Mouse (Mus musculus): ENCODE measurements at regions not wholly inside any gene's neighbourhood (a gene's known extent, or its start where the extent isn't known, plus 50 kb on each side); places are given as distances from the start of the nearest gene placed in this dataset.

DNA sequence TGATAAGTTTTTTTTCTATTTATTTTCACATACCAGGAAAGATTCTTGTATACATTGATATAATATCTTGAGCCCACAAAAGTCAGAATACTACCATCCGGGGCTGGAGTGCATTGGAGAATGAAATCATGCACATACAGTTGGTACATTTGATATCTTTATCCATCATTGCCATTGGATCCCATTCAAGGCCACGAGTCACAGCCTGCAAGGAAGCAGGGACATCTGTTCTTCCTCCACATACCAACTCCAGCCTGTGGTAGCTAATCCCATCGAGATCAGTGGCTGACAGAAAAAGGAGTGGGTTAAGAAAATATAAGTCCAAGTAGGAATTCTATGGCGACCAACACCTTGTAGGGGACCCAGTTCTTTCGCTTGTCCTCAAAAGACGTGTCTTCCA is 55.5 kb upstream of the Cxcl5 start:
- TF ChIP-seq E2F4 (IDR thresholded peaks at IDR 0.05; ENCODE audit: insufficient read depth) (no peak), USF1 (IDR thresholded peaks at IDR 0.05; ENCODE audit: low read depth) (no peak), POLR2A (IDR thresholded peaks at IDR 0.05; ENCODE audit: insufficient read length, low read depth) (no peak), SRF (IDR thresholded peaks at IDR 0.05; ENCODE audit: control insufficient read depth, insufficient read length, low read depth) (no peak), TCF12 (IDR thresholded peaks at IDR 0.05; ENCODE audit: insufficient read depth, poor library complexity, severe bottlenecking) (peak; percentile 34), MYOD1 (IDR thresholded peaks at IDR 0.05; ENCODE audit: control insufficient read depth in 1 of 3, insufficient read length in 2 of 3, low read depth in 2 of 3) (peak in 2 of 3 experiments; percentile 57 to 75), CEBPB (IDR thresholded peaks at IDR 0.05; ENCODE audit: insufficient read depth, poor library complexity, severe bottlenecking) (no peak), POLR2AphosphoS2 (IDR thresholded peaks at IDR 0.05; ENCODE audit: insufficient read length, low read depth) (no peak), REST (IDR thresholded peaks at IDR 0.05; ENCODE audit: insufficient read depth, insufficient read length) (no peak)
